Mouse (Mus musculus) MEL (cell line): ENCODE data around the gene Speg. TPM values are rescaled to one million over a fixed set of nuclear protein-coding genes. Genes with fewer than 3 reads are reported as not detected.

Experiments used
- DNase-seq: peaks from one replicate; pipeline ENCODE4 v3.0.0; 2011; ENCODE audit warnings: low read depth, low spot score
- H3K27ac ChIP-seq: 2 replicates; pipeline ENCODE4 v1.5.1; 2012; ENCODE audit warnings: low read depth, mild to moderate bottlenecking, control low read depth, low read length, moderate library complexity; ENCODE audit not compliant: control insufficient read depth
- H3K27me3 ChIP-seq, 2 experiments: fragments of 150-350 bp in 1 of 2; sonication (generic) in 1 of 2; 2 replicates each; pipeline ENCODE4 v1.6.1; 2012; ENCODE audit warnings: low read length in 2 of 2, mild to moderate bottlenecking in 2 of 2, improper control_type of control experiment in 1 of 2, moderate library complexity in 1 of 2; ENCODE audit not compliant: insufficient read depth in 2 of 2, control insufficient read depth in 1 of 2
- H3K36me3 ChIP-seq, 2 experiments: 2 replicates each; pipeline ENCODE4 v1.6.1; 2012 to 2014; ENCODE audit warnings: low read length in 2 of 2, improper control_type of control experiment in 1 of 2, inconsistent platforms in 1 of 2, mild to moderate bottlenecking in 1 of 2; ENCODE audit not compliant: insufficient read depth in 2 of 2, control insufficient read depth in 1 of 2
- H3K4me1 ChIP-seq, 2 experiments: fragments of 150-350 bp in 1 of 2; sonication (generic) in 1 of 2; 2 replicates each; pipeline ENCODE4 v1.6.1; 2012; ENCODE audit warnings: low read length in 2 of 2, improper control_type of control experiment in 1 of 2, mild to moderate bottlenecking in 1 of 2; ENCODE audit not compliant: insufficient read depth in 2 of 2, control insufficient read depth in 1 of 2
- H3K4me3 ChIP-seq, 2 experiments: fragments of 150-350 bp in 1 of 2; sonication (generic) in 1 of 2; 2 replicates each; pipeline ENCODE4 v1.5.1; 2012; ENCODE audit warnings: low read depth in 2 of 2, low read length in 2 of 2, mild to moderate bottlenecking in 2 of 2, moderate library complexity in 2 of 2, control low read depth in 1 of 2, improper control_type of control experiment in 1 of 2; ENCODE audit not compliant: control insufficient read depth in 1 of 2, insufficient read depth in 1 of 2
- H3K79me2 ChIP-seq: 2 replicates; pipeline ENCODE4 v1.6.1; 2012; ENCODE audit warnings: mild to moderate bottlenecking, low read length, moderate library complexity; ENCODE audit not compliant: control insufficient read depth, poor library complexity, insufficient read depth
- H3K9ac ChIP-seq: 2 replicates; pipeline ENCODE4 v1.6.1; 2012; ENCODE audit warnings: low read depth, mild to moderate bottlenecking, control low read depth, low read length, moderate library complexity; ENCODE audit not compliant: control insufficient read depth, poor library complexity, severe bottlenecking
- H3K9me3 ChIP-seq: fragments of 150-350 bp; sonication (generic); replicated peaks from 2 replicates; pipeline ENCODE4 v1.6.1; 2012; ENCODE audit warnings: mild to moderate bottlenecking, low read length, improper control_type of control experiment, moderate library complexity; ENCODE audit not compliant: insufficient read depth
- BHLHE40 ChIP-seq: IDR thresholded peaks from 2 replicates; pipeline ENCODE4 v1.6.1; 2012; ENCODE audit warnings: low read depth, mild to moderate bottlenecking, inconsistent platforms, low read length, improper control_type of control experiment, borderline replicate concordance
- CHD2 ChIP-seq: IDR thresholded peaks from 2 replicates; pipeline ENCODE4 v1.6.1; 2011; ENCODE audit warnings: low read length, improper control_type of control experiment
- E2F4 ChIP-seq: IDR thresholded peaks from 2 replicates; pipeline ENCODE4 v1.6.1; 2011; ENCODE audit warnings: low read depth, low read length, improper control_type of control experiment, borderline replicate concordance
- ELF1 ChIP-seq: IDR thresholded peaks from 2 replicates; pipeline ENCODE4 v1.6.1; 2014; ENCODE audit warnings: low read depth, mild to moderate bottlenecking, inconsistent platforms, low read length, improper control_type of control experiment, moderate library complexity
- EP300 ChIP-seq, 2 experiments: IDR thresholded peaks; 2 replicates each; pipeline ENCODE4 v1.6.1; 2011; ENCODE audit warnings: improper control_type of control experiment in 2 of 2, low read length in 2 of 2, low read depth in 1 of 2, mild to moderate bottlenecking in 1 of 2
- HCFC1 ChIP-seq: IDR thresholded peaks from 2 replicates; pipeline ENCODE4 v1.6.1; 2012; ENCODE audit warnings: low read depth, mild to moderate bottlenecking, inconsistent platforms, low read length, improper control_type of control experiment, moderate library complexity
- KAT2A ChIP-seq: conservative IDR thresholded peaks from 2 replicates; pipeline ENCODE4 v1.6.1; 2012; ENCODE audit warnings: low read depth, low read length, improper control_type of control experiment, inconsistent platforms
- MAX ChIP-seq: IDR thresholded peaks from 2 replicates; pipeline ENCODE4 v1.6.1; 2011; ENCODE audit warnings: low read length, improper control_type of control experiment
- MEF2A ChIP-seq: IDR thresholded peaks from 2 replicates; pipeline ENCODE4 v1.6.1; 2014; ENCODE audit warnings: low read depth, mild to moderate bottlenecking, inconsistent platforms, low read length, improper control_type of control experiment; ENCODE audit not compliant: poor library complexity, insufficient replicate concordance, severe bottlenecking; ENCODE audit errors: extremely low read depth
- NRF1 ChIP-seq: IDR thresholded peaks from 2 replicates; pipeline ENCODE4 v1.6.1; 2014; ENCODE audit warnings: low read depth, mild to moderate bottlenecking, inconsistent platforms, low read length, improper control_type of control experiment, moderate library complexity; ENCODE audit not compliant: poor library complexity, insufficient read depth, severe bottlenecking
- POLR2AphosphoS5 ChIP-seq: IDR thresholded peaks from 2 replicates; pipeline ENCODE4 v1.6.1; 2012; ENCODE audit warnings: low read depth, borderline replicate concordance, mild to moderate bottlenecking, inconsistent platforms, low read length, moderate library complexity, mixed read lengths
- SIN3A ChIP-seq: IDR thresholded peaks from 2 replicates; pipeline ENCODE4 v1.6.1; 2012; ENCODE audit warnings: low read length, improper control_type of control experiment, inconsistent platforms
- TBP ChIP-seq: IDR thresholded peaks from 2 replicates; pipeline ENCODE4 v1.8.0; 2011; ENCODE audit warnings: low read depth, low read length, improper control_type of control experiment
- USF1 ChIP-seq: IDR thresholded peaks from 2 replicates; pipeline ENCODE4 v1.6.1; 2014; ENCODE audit warnings: low read depth, mild to moderate bottlenecking, inconsistent platforms, low read length, improper control_type of control experiment, moderate library complexity
- USF2 ChIP-seq, 2 experiments: IDR thresholded peaks; 2 replicates each; pipeline ENCODE4 v1.6.1; 2011 to 2012; ENCODE audit warnings: improper control_type of control experiment in 2 of 2, low read length in 2 of 2, borderline replicate concordance in 1 of 2, inconsistent platforms in 1 of 2, low read depth in 1 of 2, mild to moderate bottlenecking in 1 of 2; ENCODE audit not compliant: insufficient read depth in 1 of 2
- ZC3H11A ChIP-seq: IDR thresholded peaks from 2 replicates; pipeline ENCODE4 v1.6.1; 2012; ENCODE audit warnings: low read depth, mild to moderate bottlenecking, inconsistent platforms, low read length, improper control_type of control experiment
- ZKSCAN1 ChIP-seq: IDR thresholded peaks from 2 replicates; pipeline ENCODE4 v1.6.1; 2012; ENCODE audit warnings: low read depth, mild to moderate bottlenecking, inconsistent platforms, low read length, improper control_type of control experiment, moderate library complexity
- polyA plus RNA-seq, 2 experiments: library from polyadenylated mRNA; stranded (reverse) in 1 of 2; unstranded in 1 of 2; fragments of >175 nt in 1 of 2; fragments of >200 nt in 1 of 2; gene quantifications; 2 replicates each; pipeline versions ENCODE4 v1.2.1 to v1.2.4; 2012; ENCODE audit warnings: low replicate concordance in 2 of 2, low read depth in 1 of 2; ENCODE audit not compliant: insufficient read length in 2 of 2, insufficient read depth in 1 of 2, missing spikeins in 1 of 2
- total RNA-seq: library from RNA; depleted of rRNA; stranded (reverse); fragments of 300-350 nt; gene quantifications from 2 replicates; pipeline ENCODE4 v1.2.3, GENCODE M21; 2012

The Speg gene
- total and polyA plus RNA-seq, 3 experiments: 1.7 to 9.5 TPM; not detected in 1

GRCm38 (mm10) chr1:75379196-75379595 lies 4.1 kb downstream of the Speg start:
- H3K27ac ChIP-seq: no peak overlapping the region
- peaks cover 0 to 11% of the 10 kb centered on the region in 2 experiments; a peak in 2 of 4 replicates for H3K36me3 ChIP-seq
- H3K4me1 ChIP-seq: peaks cover 5 to 19% of the 10 kb centered on the region in 2 experiments
- H3K4me3 ChIP-seq: no peak overlapping the region
- no peaks in the 10 kb centered on the region for H3K9me3 ChIP-seq
- no peaks in the 10 kb centered on the region; the same call in 1 of the 2 replicates for H3K79me2 ChIP-seq
- H3K9ac ChIP-seq: no peak overlapping the region
- DNase-seq: peak; percentile 62
- no peak for TF ChIP-seq USF2 (IDR thresholded peaks at IDR 0.05; ENCODE audit: borderline replicate concordance in 1 of 2, insufficient read depth in 1 of 2, low read depth in 1 of 2, low read length in 2 of 2)
- TF ChIP-seq HCFC1: 0 out of 2 replicates have a peak, but pooled peaks have one; percentile 13
- H3K27me3 ChIP-seq: no peaks in the 10 kb centered on the region

DNA sequence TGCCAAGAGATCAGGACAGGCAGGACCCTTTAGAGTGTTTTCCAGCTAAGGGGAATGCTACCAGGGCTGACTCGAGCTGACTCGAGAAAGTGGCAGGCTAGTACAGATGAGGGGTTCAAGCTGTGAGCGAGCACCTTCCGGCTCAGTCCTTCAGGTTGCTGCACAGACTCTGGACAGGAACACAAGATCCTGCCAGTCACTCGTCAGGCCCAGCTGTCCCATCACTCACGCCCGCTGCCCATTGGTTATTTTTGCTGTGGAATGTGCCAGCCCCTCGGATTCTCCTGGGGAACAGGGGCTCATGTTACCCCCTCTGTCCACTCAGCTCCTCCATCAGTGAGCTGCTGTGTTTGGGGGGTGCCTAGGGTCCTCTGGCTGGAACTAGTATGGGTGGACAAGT lies 4.8 kb downstream of the Speg start:
- Histone ChIP-seq H3K27me3 (no peaks in the 10 kb centered on the region), H3K4me1 (peaks cover 5 to 19% of the 10 kb centered on the region in 2 experiments), H3K79me2 (no peaks in the 10 kb centered on the region; the same call in 1 of the 2 replicates), H3K9ac (no peak overlapping the region), H3K9me3 (no peaks in the 10 kb centered on the region), H3K27ac (no peak overlapping the region), H3K36me3 (peaks cover 0 to 11% of the 10 kb centered on the region in 2 experiments; a peak in 2 of 4 replicates), H3K4me3 (no peak overlapping the region)
- TF ChIP-seq MEF2A (no peak), POLR2AphosphoS5 (no peak), ZC3H11A (no peak), USF1 (no peak), CHD2 (no peak), KAT2A (no peak), BHLHE40 (no peak), ELF1 (no peak), NRF1 (no peak)
- DNase-seq: no peak

DNA sequence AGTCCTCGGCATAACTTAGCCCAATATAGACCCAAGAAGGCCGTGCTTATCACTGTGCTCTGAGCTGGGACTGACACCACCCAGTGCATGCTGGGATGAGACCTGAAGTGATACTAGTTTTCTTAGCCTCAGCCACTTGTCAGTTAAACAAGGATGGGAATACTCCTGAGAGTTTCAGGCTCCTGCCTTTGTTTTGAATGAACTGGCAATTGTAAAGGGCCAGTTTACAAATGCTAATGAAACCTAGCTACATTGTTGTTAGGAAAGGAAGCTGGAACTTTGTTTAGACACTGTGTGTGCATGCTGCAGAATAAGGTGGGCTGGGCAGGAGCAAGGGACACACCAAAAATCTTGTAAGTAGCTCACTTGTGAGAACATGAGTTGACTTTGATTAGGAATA lies 5.9 kb downstream of the Speg start:
- DNase-seq: peak; percentile 66
- peak overlapping the region; percentile 71 for H3K9ac ChIP-seq
- H3K27ac ChIP-seq: peak overlapping the region; percentile 1; the same call in 1 of the 2 replicates
- peaks cover 0 to 11% of the 10 kb centered on the region in 2 experiments; a peak in 2 of 4 replicates for H3K36me3 ChIP-seq
- peak overlapping the region; percentile 71 to 96; a peak in 2 of 4 replicates for H3K4me3 ChIP-seq
- no peaks in the 10 kb centered on the region for H3K27me3 ChIP-seq
- H3K79me2 ChIP-seq: no peaks in the 10 kb centered on the region; the same call in 1 of the 2 replicates
- TF ChIP-seq SIN3A (0 out of 2 replicates have a peak, but pooled peaks have one; percentile 30), TBP (0 out of 2 replicates have a peak, but pooled peaks have one; percentile 16), E2F4 (no peak), EP300 (IDR thresholded peaks at IDR 0.05; ENCODE audit: low read depth in 1 of 2, low read length in 2 of 2) (no peak), ZKSCAN1 (no peak), MAX (0 out of 2 replicates have a peak, but pooled peaks have one; percentile 26)
- H3K9me3 ChIP-seq: no peaks in the 10 kb centered on the region
- peaks cover 5 to 22% of the 10 kb centered on the region in 2 experiments for H3K4me1 ChIP-seq
